Mouse (Mus musculus) heart, adult 2 months (tissue): Measurements from ENCODE around the gene Wdr47.

Experiments
- CTCF ChIP-seq: fragments of 200-600 bp; IDR thresholded peaks from 2 replicates; pipeline ENCODE4 v1.8.1; 2022; ENCODE audit warnings: antibody characterized with exemption, mild to moderate bottlenecking, moderate library complexity
- EP300 ChIP-seq: fragments of 200-500 bp; IDR thresholded peaks from 2 replicates; pipeline ENCODE4 v1.6.1; 2011; ENCODE audit warnings: low read depth, low read length, control low read depth; ENCODE audit not compliant: insufficient read depth
- POLR2A ChIP-seq: fragments of 200-500 bp; IDR thresholded peaks from 2 replicates; pipeline ENCODE4 v1.6.1; 2011; ENCODE audit warnings: mild to moderate bottlenecking, low read depth, low read length, control low read depth; ENCODE audit not compliant: insufficient read depth

DNA sequence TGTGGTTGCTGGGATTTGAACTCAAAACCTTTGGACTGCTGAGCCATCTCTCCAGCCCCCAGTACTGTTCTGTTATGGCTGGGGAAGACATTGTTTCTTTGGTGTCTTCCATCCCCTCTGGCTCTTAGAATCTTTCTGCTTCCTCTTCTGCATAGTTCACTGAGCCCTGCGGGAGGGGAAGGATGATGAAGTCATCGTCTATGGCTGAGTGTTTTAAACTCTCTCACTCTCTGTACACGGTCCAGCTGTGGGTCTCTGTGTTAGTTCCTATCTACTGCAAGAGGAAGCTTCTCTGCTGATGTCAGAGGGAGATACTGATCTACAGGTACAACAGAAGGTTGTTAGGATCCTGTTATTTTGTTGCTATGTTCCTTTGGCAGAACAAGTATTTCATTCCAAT is 17.8 kb downstream of the Wdr47 start:
- TF ChIP-seq CTCF (no peak), POLR2A (no peak), EP300 (no peak)
